Mouse (Mus musculus) kidney, adult 10 weeks (tissue): ENCODE results near the gene G2e3. TPM values are rescaled to one million over a fixed set of nuclear protein-coding genes. Genes with fewer than 3 reads are reported as not detected.

Experiments used
- polyA plus RNA-seq: library from polyadenylated mRNA; stranded (reverse); fragments of 350-450 nt; fragmentation: Illumina TruSeq; extraction: RNeasy Lipid Tissue Mini Kit (QIAGEN cat#74804); gene quantifications from one replicate; pipeline ENCODE4 v1.2.3, GENCODE M21; 2014; ENCODE audit warnings: low read depth, low replicate concordance

G2e3 gene
- 15.5 TPM for polyA plus RNA-seq

GRCm38 (mm10) chr12:51347988-51348697 lies at the start of gene G2e3:
Gene G2e3 (plus strand): TSS chr12:51348061.

GRCm38 (mm10) chr12:51377003-51377887 lies 29.4 kb downstream of the G2e3 start, which contains the start of gene Scfd1:
Gene Scfd1 (plus strand): TSS chr12:51377510.

Other genes starting within 250 kb of the G2e3 start
- 147 TPM for gene Scfd1, start 29.4 kb downstream of the G2e3 start, polyA plus RNA-seq
- gene Coch, start 245.3 kb downstream of the G2e3 start, polyA plus RNA-seq = 7.9 TPM